ENCODE assay signal across 15 mouse cellular contexts in genomic region chr16:26985796-26986195, GRCm38 (mm10). TPM values are rescaled to one million over a fixed set of nuclear protein-coding genes. Genes with fewer than 3 reads are reported as not detected.
DNase-seq lines count a peak whose midpoint lies in the region; ATAC-seq lines count a peak whose summit lies in the region.
"Had no signal": no experiment of that assay in that cellular context is flagged by ENCODE, and none has a peak within 500 bp of the region (broad histone marks: within the 10 kb centered on the region; RNA-seq: fewer than 3 reads in every experiment).

No protein-coding gene starts in this region.

- no peak for ATAC-seq in erythroid progenitor cell, adult 5-6 weeks (replicated peaks; ENCODE audit: low FRiP score, poor library complexity, severe bottlenecking)
- ATAC-seq: midbrain, embryonic 13.5 days had no signal

- peak; percentile 40 to 44 for DNase-seq in cerebellum, postnatal 10 days
- DNase-seq in cerebellum, postnatal 36 days = no peak
- peak; percentile 6 for DNase-seq in kidney, adult 9 months
- no peak for DNase-seq in kidney, adult 11 months
- peak; percentile 1 for DNase-seq in lung, postnatal 36 days
- DNase-seq in lung, postnatal 14 days = no peak
- no peak for DNase-seq in natural killer cell, adult 2 months (ENCODE audit: low spot score in 2 of 2)
- DNase-seq: cerebellum, adult 11 months; gastrocnemius, adult 2 months; heart, adult 2 months; heart, postnatal 10 days; thymus, postnatal 36 days had no signal

RNA-seq across cellular contexts. Expression of gene Gmnc, which starts 5.7 kb away (rescaled TPM):
- not detected in 2 replicates for total RNA-seq in erythroid progenitor cell, adult 5-6 weeks (2015; ENCODE audit: low replicate concordance)
- not detected in 2 replicates for total RNA-seq in erythroid progenitor cell, adult 5-6 weeks (2017; ENCODE audit: low replicate concordance)
- total RNA-seq: adrenal gland, postnatal 4 days; gastrocnemius, adult 2 months; heart, postnatal 10 days had no signal

Comparison
In these comparisons a context has a peak if more than half of its experiments do, and no peak if none do; other contexts are left out.
1. DNase-seq: peak in cerebellum, postnatal 10 days (2 of 2), kidney, adult 9 months (single experiment) and lung, postnatal 36 days (single experiment); none in cerebellum, postnatal 36 days (0 of 2), kidney, adult 11 months (single experiment), lung, postnatal 14 days (single experiment) and natural killer cell, adult 2 months (0 of 2).